ENCODE assay signal across 20 mouse cellular contexts in genomic region chr2:151758806-151759353, GRCm38 (mm10).
"Had no signal": no experiment of that assay in that cellular context is flagged by ENCODE, and none has a peak within 500 bp of the region (broad histone marks: within the 10 kb centered on the region; RNA-seq: fewer than 3 reads in every experiment).

No protein-coding gene starts in this region.

- H3K27me3 ChIP-seq: limb, embryonic 12.5 days; limb, embryonic 15.5 days; midbrain, embryonic 12.5 days; midbrain, embryonic 15.5 days; neural tube, embryonic 12.5 days; neural tube, embryonic 15.5 days had no signal

- DNase-seq: kidney, adult 2 months; kidney, postnatal 10 days; kidney, postnatal 36 days; liver, postnatal 0 days; right cerebral cortex, adult 18-20 months; right cerebral cortex, postnatal 14 days; right cerebral cortex, postnatal 4 days; thymus, adult 2 months; thymus, postnatal 14 days; thymus, postnatal 4 days had no signal

- H3K4me1 ChIP-seq: limb, embryonic 15.5 days; midbrain, embryonic 15.5 days; neural tube, embryonic 12.5 days; neural tube, embryonic 15.5 days had no signal

- H3K4me3 ChIP-seq: limb, embryonic 12.5 days; limb, embryonic 15.5 days; midbrain, embryonic 12.5 days; midbrain, embryonic 15.5 days; neural tube, embryonic 12.5 days; neural tube, embryonic 15.5 days had no signal

- H3K4me2 ChIP-seq: limb, embryonic 12.5 days; limb, embryonic 15.5 days; liver, embryonic 11.5 days; midbrain, embryonic 12.5 days; midbrain, embryonic 15.5 days; neural tube, embryonic 12.5 days; neural tube, embryonic 15.5 days had no signal

- H3K27ac ChIP-seq: limb, embryonic 12.5 days; limb, embryonic 15.5 days; liver, embryonic 14.5 days; midbrain, embryonic 12.5 days; midbrain, embryonic 15.5 days; neural tube, embryonic 12.5 days; neural tube, embryonic 15.5 days; stomach, postnatal 0 days had no signal

- H3K9me3 ChIP-seq: limb, embryonic 15.5 days; midbrain, embryonic 12.5 days; midbrain, embryonic 15.5 days; neural tube, embryonic 15.5 days had no signal

- H3K36me3 ChIP-seq: limb, embryonic 12.5 days; limb, embryonic 15.5 days; midbrain, embryonic 12.5 days; midbrain, embryonic 15.5 days; neural tube, embryonic 12.5 days; neural tube, embryonic 15.5 days had no signal

- H3K9ac ChIP-seq: limb, embryonic 12.5 days; limb, embryonic 15.5 days; liver, embryonic 14.5 days; liver, postnatal 0 days; midbrain, embryonic 12.5 days; midbrain, embryonic 15.5 days; neural tube, embryonic 12.5 days; neural tube, embryonic 15.5 days had no signal

- ATAC-seq: intestine, postnatal 0 days; liver, postnatal 0 days; midbrain, embryonic 15.5 days had no signal
